Mouse (Mus musculus): ENCODE measurements around the gene Rnf149. TPM values are rescaled to one million over a fixed set of nuclear protein-coding genes. Genes with fewer than 3 reads are reported as not detected.

Gene Rnf149
- polyA plus RNA-seq, 1 experiment from 2014 or later = 30.7 TPM

DNA sequence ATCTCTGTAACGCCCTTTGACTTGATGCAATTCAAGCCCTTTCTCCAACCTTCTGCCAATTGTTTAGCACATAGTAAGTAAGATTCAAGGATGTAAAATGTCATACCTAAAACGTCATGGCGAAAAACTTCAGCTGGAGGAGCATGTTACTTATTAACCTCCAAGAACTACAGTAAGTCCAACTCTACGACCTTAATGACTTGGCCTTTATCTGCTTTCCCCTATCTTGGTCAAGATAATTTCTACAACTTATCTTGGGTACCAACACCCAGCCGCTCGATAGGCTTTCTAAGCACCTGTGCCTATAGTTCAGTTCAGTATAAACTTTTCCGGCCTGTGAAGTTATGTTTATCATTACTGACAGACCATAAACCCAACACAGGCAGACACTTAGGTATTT is 3.3 kb downstream of the Rnf149 start:
- no peaks in the 10 kb centered on the region for H3K27me3 ChIP-seq
- no peak overlapping the region for H3K27ac ChIP-seq (replicated peaks)
- 93% methylated on average over 7 of the region's 7 CpGs for WGBS
- peaks cover 19% of the 10 kb centered on the region for H3K4me1 ChIP-seq
- H3K4me3 ChIP-seq = no peak overlapping the region
- H3K4me2 ChIP-seq (replicated peaks) = no peak overlapping the region
- ATAC-seq (ENCODE audit: low FRiP score, low read depth) = no peak
- H3K9ac ChIP-seq (replicated peaks) = no peak overlapping the region
- H3K9me3 ChIP-seq = no peaks in the 10 kb centered on the region
- H3K36me3 ChIP-seq = no peaks in the 10 kb centered on the region

GRCm38 (mm10) chr1:39571653-39572052 is 5.6 kb downstream of the Rnf149 start:
- Histone ChIP-seq H3K27ac (replicated peaks) (no peak overlapping the region), H3K4me1 (peaks cover 17% of the 10 kb centered on the region), H3K4me2 (replicated peaks) (no peak overlapping the region), H3K36me3 (no peaks in the 10 kb centered on the region), H3K9ac (replicated peaks) (no peak overlapping the region), H3K27me3 (no peaks in the 10 kb centered on the region), H3K4me3 (no peak overlapping the region), H3K9me3 (no peaks in the 10 kb centered on the region)
- no peak for ATAC-seq (ENCODE audit: low FRiP score, low read depth)
- 69% methylated on average over 6 of the region's 6 CpGs for WGBS

- Histone ChIP-seq H3K4me3 (no peak overlapping the region), H3K4me1 (0 out of 2 replicates have a peak, but pooled peaks cover 5% of the 10 kb centered on the region), H3K27ac (replicated peaks) (no peak overlapping the region), H3K27me3 (no peaks in the 10 kb centered on the region), H3K4me2 (replicated peaks) (no peak overlapping the region), H3K9ac (replicated peaks) (no peak overlapping the region), H3K36me3 (peaks cover 4% of the 10 kb centered on the region), H3K9me3 (no peaks in the 10 kb centered on the region)
- ATAC-seq (ENCODE audit: low FRiP score, low read depth) = no peak
These were observed 9.1 kb downstream of the Rnf149 start for GRCm38 (mm10) chr1:39568079-39568478.

- ATAC-seq (ENCODE audit: low FRiP score, low read depth) = no peak
- H3K4me2 ChIP-seq (replicated peaks) = no peak overlapping the region
- 0 out of 2 replicates have a peak, but pooled peaks cover 5% of the 10 kb centered on the region for H3K4me1 ChIP-seq
- no peak overlapping the region for H3K4me3 ChIP-seq
- H3K27ac ChIP-seq (replicated peaks) = no peak overlapping the region
- H3K9ac ChIP-seq (replicated peaks) = no peak overlapping the region
- H3K9me3 ChIP-seq = no peaks in the 10 kb centered on the region
- H3K36me3 ChIP-seq = peaks cover 9% of the 10 kb centered on the region
- WGBS = 89% methylated on average over 3 of the region's 3 CpGs
- H3K27me3 ChIP-seq = no peaks in the 10 kb centered on the region
These were observed 12.6 kb downstream of the Rnf149 start for GRCm38 (mm10) chr1:39564603-39565002.

- no peak overlapping the region for H3K4me3 ChIP-seq
- H3K4me2 ChIP-seq (replicated peaks) = no peak overlapping the region
- WGBS = 90% methylated on average over 7 of the region's 7 CpGs
- no peak overlapping the region for H3K9ac ChIP-seq (replicated peaks)
- no peaks in the 10 kb centered on the region for H3K27me3 ChIP-seq
- H3K9me3 ChIP-seq = no peaks in the 10 kb centered on the region
- H3K4me1 ChIP-seq = no peaks in the 10 kb centered on the region
- peaks cover 20% of the 10 kb centered on the region for H3K36me3 ChIP-seq
- no peak for ATAC-seq (ENCODE audit: low FRiP score, low read depth)
- no peak overlapping the region for H3K27ac ChIP-seq (replicated peaks)
These were observed 14.0 kb downstream of the Rnf149 start for GRCm38 (mm10) chr1:39563161-39563560.

DNA sequence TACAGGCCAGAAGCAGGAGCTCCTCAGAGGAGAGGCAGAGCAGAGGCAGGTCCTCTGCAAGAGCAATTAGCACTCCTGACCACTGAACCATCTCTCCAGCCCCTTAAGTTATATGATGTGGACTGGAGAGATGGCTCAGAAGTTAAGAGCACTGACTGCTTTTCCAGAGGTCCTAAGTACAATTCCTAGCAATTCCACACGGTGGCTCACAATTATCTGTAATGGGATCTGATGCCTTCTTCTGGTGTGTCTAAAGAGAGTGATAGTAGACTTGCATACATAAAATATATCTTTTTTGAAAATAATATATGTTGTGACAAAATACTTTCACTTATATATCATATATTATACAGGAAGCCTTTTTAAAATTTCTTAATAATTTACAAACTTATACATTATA is 15.3 kb downstream of the Rnf149 start:
- peaks cover 20% of the 10 kb centered on the region for H3K36me3 ChIP-seq
- H3K9me3 ChIP-seq = no peaks in the 10 kb centered on the region
- H3K4me2 ChIP-seq (replicated peaks) = no peak overlapping the region
- H3K27ac ChIP-seq (replicated peaks) = no peak overlapping the region
- H3K4me3 ChIP-seq = no peak overlapping the region
- H3K27me3 ChIP-seq = no peaks in the 10 kb centered on the region
- no peak overlapping the region for H3K9ac ChIP-seq (replicated peaks)
- H3K4me1 ChIP-seq = no peaks in the 10 kb centered on the region
- no peak for ATAC-seq (ENCODE audit: low FRiP score, low read depth)
- 76% methylated on average over 1 of the region's 1 CpGs for WGBS

DNA sequence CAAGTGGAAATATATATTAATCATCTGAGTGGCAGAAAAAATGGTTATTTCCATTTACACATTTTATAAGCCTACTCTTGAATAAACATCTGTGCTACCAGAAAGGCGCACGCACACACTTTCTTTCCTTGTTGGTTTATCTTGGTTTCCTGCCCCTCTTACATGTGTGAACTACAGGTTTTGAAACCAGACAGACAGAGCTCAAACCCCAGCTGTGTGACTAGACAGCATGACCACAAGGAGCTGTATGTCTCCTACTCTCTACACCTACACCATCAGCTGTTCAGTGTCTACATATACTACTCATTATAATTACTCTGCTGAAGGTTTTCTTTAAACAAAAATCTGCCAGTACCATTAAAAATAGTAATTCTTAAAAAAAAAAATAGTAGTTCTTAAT is 18.2 kb downstream of the Rnf149 start:
- no peak overlapping the region for H3K4me3 ChIP-seq
- H3K27ac ChIP-seq (replicated peaks) = no peak overlapping the region
- no peak overlapping the region for H3K4me2 ChIP-seq (replicated peaks)
- no peaks in the 10 kb centered on the region for H3K4me1 ChIP-seq
- no peak overlapping the region for H3K9ac ChIP-seq (replicated peaks)
- WGBS = 100% methylated on average over 2 of the region's 2 CpGs
- no peaks in the 10 kb centered on the region for H3K9me3 ChIP-seq
- no peak for ATAC-seq (ENCODE audit: low FRiP score, low read depth)
- H3K36me3 ChIP-seq = peaks cover 28% of the 10 kb centered on the region
- H3K27me3 ChIP-seq = no peaks in the 10 kb centered on the region

GRCm38 (mm10) chr1:39555556-39556415 is 21.4 kb downstream of the Rnf149 start:
- no peak for ATAC-seq (ENCODE audit: low FRiP score, low read depth)
- WGBS = 75% methylated on average over 9 of the region's 9 CpGs
- H3K27ac ChIP-seq (replicated peaks) = no peak overlapping the region

DNA sequence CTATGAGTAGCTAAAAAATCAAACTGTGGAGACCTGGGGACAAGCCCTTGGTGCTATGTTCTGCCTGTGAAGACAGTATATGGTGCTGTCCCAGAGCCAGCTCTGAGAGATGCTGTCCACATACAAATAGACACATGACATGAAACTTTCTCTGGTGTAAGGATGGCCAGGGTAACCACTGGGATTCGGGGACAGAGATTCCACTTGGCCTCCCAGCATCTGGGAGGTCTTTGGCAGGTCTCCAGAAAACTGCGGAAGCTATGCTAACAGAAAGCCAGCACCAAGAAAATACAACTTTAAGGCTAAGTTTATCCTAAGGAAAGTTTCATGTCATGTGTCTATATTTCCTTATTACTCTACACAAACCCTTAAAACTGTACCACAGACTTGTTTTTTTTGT is 27.4 kb downstream of the Rnf149 start:
- no peak overlapping the region for H3K27ac ChIP-seq (replicated peaks)
- H3K4me1 ChIP-seq = no peaks in the 10 kb centered on the region
- no peaks in the 10 kb centered on the region for H3K9me3 ChIP-seq
- no peaks in the 10 kb centered on the region for H3K27me3 ChIP-seq
- no peak overlapping the region for H3K4me2 ChIP-seq (replicated peaks)
- 89% methylated on average over 2 of the region's 2 CpGs for WGBS
- H3K4me3 ChIP-seq = no peak overlapping the region
- no peak overlapping the region for H3K9ac ChIP-seq (replicated peaks)
- ATAC-seq (ENCODE audit: low FRiP score, low read depth) = no peak
- peaks cover 47% of the 10 kb centered on the region for H3K36me3 ChIP-seq

More at GRCm38 (mm10) chr1:39555556-39556415, 21.4 kb downstream of the Rnf149 start:
- no peak overlapping the region for H3K4me2 ChIP-seq (replicated peaks)
- no peaks in the 10 kb centered on the region for H3K9me3 ChIP-seq
- no peaks in the 10 kb centered on the region for H3K27me3 ChIP-seq
- peaks cover 42% of the 10 kb centered on the region for H3K36me3 ChIP-seq
- no peak overlapping the region for H3K9ac ChIP-seq (replicated peaks)
- H3K4me1 ChIP-seq = no peaks in the 10 kb centered on the region
- no peak overlapping the region for H3K4me3 ChIP-seq

- peaks cover 58% of the 10 kb centered on the region for H3K36me3 ChIP-seq
- H3K4me2 ChIP-seq (replicated peaks) = no peak overlapping the region
- H3K9me3 ChIP-seq = no peaks in the 10 kb centered on the region
- no peak for ATAC-seq (ENCODE audit: low FRiP score, low read depth)
- H3K27ac ChIP-seq (replicated peaks) = no peak overlapping the region
- 79% methylated on average over 2 of the region's 2 CpGs for WGBS
- no peak overlapping the region for H3K4me3 ChIP-seq
- no peaks in the 10 kb centered on the region for H3K27me3 ChIP-seq
- no peak overlapping the region for H3K9ac ChIP-seq (replicated peaks)
- no peaks in the 10 kb centered on the region for H3K4me1 ChIP-seq
These were observed 30.0 kb downstream of the Rnf149 start for GRCm38 (mm10) chr1:39547238-39547637.

- H3K4me2 ChIP-seq (replicated peaks) = no peak overlapping the region
- 98% methylated on average over 6 of the region's 6 CpGs for WGBS
- H3K27ac ChIP-seq (replicated peaks) = no peak overlapping the region
- peaks cover 60% of the 10 kb centered on the region for H3K36me3 ChIP-seq
- no peaks in the 10 kb centered on the region for H3K9me3 ChIP-seq
- no peak overlapping the region for H3K4me3 ChIP-seq
- no peaks in the 10 kb centered on the region for H3K27me3 ChIP-seq
- no peak overlapping the region for H3K9ac ChIP-seq (replicated peaks)
- no peaks in the 10 kb centered on the region for H3K4me1 ChIP-seq
- no peak for ATAC-seq (ENCODE audit: low FRiP score, low read depth)
These were observed 30.9 kb downstream of the Rnf149 start for GRCm38 (mm10) chr1:39546160-39546866.

DNA sequence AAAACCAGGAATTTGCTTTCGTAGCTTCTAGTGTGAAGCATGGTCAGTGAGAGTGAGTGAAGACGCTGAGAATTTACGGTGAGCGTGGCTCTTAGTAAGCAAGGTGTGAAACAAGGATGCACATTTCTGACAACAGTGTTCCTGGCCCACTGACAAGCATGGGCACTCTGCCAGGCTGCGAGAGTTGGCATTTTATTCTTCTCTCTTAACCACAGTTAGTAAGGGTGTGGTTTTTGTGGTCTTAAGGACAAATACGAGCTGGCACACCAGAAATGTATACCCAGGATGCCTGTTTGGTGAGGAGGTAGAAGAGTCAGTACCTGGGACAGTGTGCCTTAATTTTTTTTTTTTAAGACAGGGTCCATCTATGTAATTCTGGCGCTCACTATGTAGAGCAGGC is 31.6 kb downstream of the Rnf149 start:
- WGBS = 92% methylated on average over 7 of the region's 7 CpGs

More for the DNA sequence above, 31.6 kb downstream of the Rnf149 start:
- no peak overlapping the region for H3K27ac ChIP-seq (replicated peaks)
- H3K27me3 ChIP-seq = no peaks in the 10 kb centered on the region
- peaks cover under 1% of the 10 kb centered on the region for H3K9me3 ChIP-seq
- peaks cover 63% of the 10 kb centered on the region for H3K36me3 ChIP-seq
- ATAC-seq (ENCODE audit: low FRiP score, low read depth) = no peak
- no peak overlapping the region for H3K9ac ChIP-seq (replicated peaks)
- no peak overlapping the region for H3K4me3 ChIP-seq
- no peak overlapping the region for H3K4me2 ChIP-seq (replicated peaks)
- no peaks in the 10 kb centered on the region for H3K4me1 ChIP-seq

Data from midbrain, embryonic 12.5 days (tissue).